Mouse (Mus musculus) stomach, embryonic 14.5 days (tissue): ENCODE results near the gene U2af2. TPM values are rescaled to one million over a fixed set of nuclear protein-coding genes. Genes with fewer than 3 reads are reported as not detected.

ENCODE experiments used
- ATAC-seq: fragments of 200-750 bp; cut with Nextera tagmentation; 2 replicates; pipeline ENCODE4 v1.8.0; 2017; ENCODE audit warnings: low read depth, moderate TSS enrichment; ENCODE audit not compliant: insufficient number of reproducible peaks, insufficient read depth, low FRiP score
- H3K27ac ChIP-seq: fragments of 300-500 bp; sonication (generic); 2 replicates; pipeline ENCODE4 v1.5.1; 2014; ENCODE audit warnings: mild to moderate bottlenecking, low read length, moderate library complexity, mixed read lengths
- H3K27me3 ChIP-seq: fragments of 300-500 bp; sonication (generic); 2 replicates; pipeline ENCODE4 v1.6.1; 2014; ENCODE audit warnings: low read length, control low read depth, mixed read lengths; ENCODE audit not compliant: control insufficient read depth, insufficient read depth
- H3K36me3 ChIP-seq: fragments of 300-500 bp; sonication (generic); 2 replicates; pipeline ENCODE4 v1.6.1; 2014; ENCODE audit warnings: mild to moderate bottlenecking, control low read depth, low read length, moderate library complexity, mixed read lengths; ENCODE audit not compliant: control insufficient read depth, insufficient read depth
- H3K4me1 ChIP-seq: fragments of 300-500 bp; sonication (generic); 2 replicates; pipeline ENCODE4 v1.6.1; 2014; ENCODE audit warnings: low read length, control low read depth, mixed read lengths; ENCODE audit not compliant: control insufficient read depth, insufficient read depth
- H3K4me2 ChIP-seq: fragments of 300-500 bp; sonication (generic); replicated peaks from 2 replicates; pipeline ENCODE4 v1.6.1; 2014; ENCODE audit warnings: low read depth, low read length, control low read depth
- H3K4me3 ChIP-seq: fragments of 300-500 bp; sonication (generic); 2 replicates; pipeline ENCODE4 v1.5.1; 2014; ENCODE audit warnings: low read depth, low read length, control low read depth
- H3K9ac ChIP-seq: fragments of 300-500 bp; sonication (generic); replicated peaks from 2 replicates; pipeline ENCODE4 v1.6.1; 2014; ENCODE audit warnings: low read depth, mild to moderate bottlenecking, control low read depth, low read length, moderate library complexity, mixed read lengths
- H3K9me3 ChIP-seq: fragments of 300-500 bp; sonication (generic); 2 replicates; pipeline ENCODE4 v1.6.1; 2016; ENCODE audit warnings: low read depth, low read length, control low read depth; ENCODE audit not compliant: control insufficient read depth
- WGBS: fragments of 180-500 bp; shearing (Covaris S2); extraction: QIAGEN DNeasy Blood & Tissue Kit; methylation state at CpG from one replicate; pipeline ENCODE4 v1.1.7; 2014; 5-methylcytosine and 5-hydroxymethylcytosine counted together
- polyA plus RNA-seq: library from polyadenylated mRNA; unstranded; fragments of >200 nt; fragmentation: Nextera tagmentation; extraction: Ambion mirVana; gene quantifications from 2 replicates; pipeline ENCODE4 v1.2.1, GENCODE M21; 2014

Gene U2af2
- polyA plus RNA-seq, 1 experiment from 2014 or later, result 106 TPM

GRCm38 (mm10) chr7:5083325-5084105, 21.6 kb downstream of the U2af2 start:
- no peak overlapping the region for H3K4me2 ChIP-seq
- WGBS, result 90% methylated on average over 18 of the region's 18 CpGs
- peaks cover 29% of the 10 kb centered on the region for H3K36me3 ChIP-seq
- ATAC-seq, result no peak
- no peak overlapping the region for H3K27ac ChIP-seq
- H3K4me1 ChIP-seq, result peaks cover 7% of the 10 kb centered on the region; the same call in 1 of the 2 replicates
- no peaks in the 10 kb centered on the region for H3K9me3 ChIP-seq
- H3K9ac ChIP-seq, result no peak overlapping the region
- H3K4me3 ChIP-seq, result no peak overlapping the region
- no peaks in the 10 kb centered on the region for H3K27me3 ChIP-seq

GRCm38 (mm10) chr7:5085512-5085911, 23.6 kb downstream of the U2af2 start:
- 87% methylated on average over 1 of the region's 1 CpGs for WGBS
- H3K27me3 ChIP-seq, result no peaks in the 10 kb centered on the region
- H3K4me1 ChIP-seq, result peaks cover 7% of the 10 kb centered on the region; the same call in 1 of the 2 replicates
- H3K27ac ChIP-seq, result no peak overlapping the region
- ATAC-seq, result no peak
- H3K4me2 ChIP-seq, result no peak overlapping the region
- no peak overlapping the region for H3K9ac ChIP-seq
- peaks cover 30% of the 10 kb centered on the region for H3K36me3 ChIP-seq
- H3K4me3 ChIP-seq, result no peak overlapping the region
- no peaks in the 10 kb centered on the region for H3K9me3 ChIP-seq

GRCm38 (mm10) chr7:5086921-5087440, 25.0 kb downstream of the U2af2 start:
- Histone ChIP-seq H3K27ac (no peak overlapping the region), H3K36me3 (peaks cover 30% of the 10 kb centered on the region), H3K9ac (no peak overlapping the region), H3K9me3 (no peaks in the 10 kb centered on the region), H3K4me2 (no peak overlapping the region), H3K4me3 (no peak overlapping the region), H3K27me3 (no peaks in the 10 kb centered on the region), H3K4me1 (no peaks in the 10 kb centered on the region)
- 75% methylated on average over 5 of the region's 5 CpGs for WGBS
- ATAC-seq, result no peak

GRCm38 (mm10) chr7:5087886-5088285, 25.9 kb downstream of the U2af2 start:
- Histone ChIP-seq H3K36me3 (peaks cover 33% of the 10 kb centered on the region), H3K4me1 (no peaks in the 10 kb centered on the region), H3K4me3 (no peak overlapping the region), H3K27me3 (no peaks in the 10 kb centered on the region), H3K9me3 (no peaks in the 10 kb centered on the region), H3K9ac (no peak overlapping the region), H3K27ac (no peak overlapping the region), H3K4me2 (no peak overlapping the region)
- no peak for ATAC-seq
- 78% methylated on average over 4 of the region's 4 CpGs for WGBS

DNA sequence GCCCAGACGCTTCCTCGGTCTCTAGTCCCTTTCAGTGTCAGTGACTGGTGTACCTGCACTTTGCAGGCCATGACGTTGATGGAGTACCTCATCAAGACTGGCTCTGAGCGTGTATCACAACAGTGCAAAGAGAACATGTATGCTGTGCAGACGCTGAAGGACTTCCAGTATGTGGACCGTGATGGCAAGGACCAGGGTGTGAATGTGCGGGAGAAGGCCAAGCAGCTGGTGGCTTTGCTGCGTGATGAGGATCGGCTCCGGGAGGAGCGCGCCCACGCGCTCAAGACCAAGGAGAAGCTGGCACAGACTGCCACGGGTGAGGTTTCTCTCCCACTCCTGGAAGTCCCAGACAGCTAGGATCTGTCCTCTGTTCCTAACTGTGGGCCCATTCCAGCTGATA, 27.9 kb downstream of the U2af2 start:
- no peak for ATAC-seq
- Histone ChIP-seq H3K9ac (no peak overlapping the region), H3K27me3 (no peaks in the 10 kb centered on the region), H3K4me3 (no peak overlapping the region), H3K27ac (no peak overlapping the region), H3K9me3 (no peaks in the 10 kb centered on the region), H3K36me3 (peaks cover 41% of the 10 kb centered on the region), H3K4me2 (no peak overlapping the region), H3K4me1 (no peaks in the 10 kb centered on the region)
- WGBS, result 91% methylated on average over 15 of the region's 15 CpGs

- no peak overlapping the region for H3K9ac ChIP-seq
- H3K9me3 ChIP-seq, result no peaks in the 10 kb centered on the region
- H3K4me1 ChIP-seq, result no peaks in the 10 kb centered on the region
- 93% methylated on average over 15 of the region's 15 CpGs for WGBS
- H3K4me2 ChIP-seq, result no peak overlapping the region
- peaks cover 43% of the 10 kb centered on the region for H3K36me3 ChIP-seq
- ATAC-seq, result no peak
- no peak overlapping the region for H3K4me3 ChIP-seq
- H3K27ac ChIP-seq, result no peak overlapping the region
- H3K27me3 ChIP-seq, result no peaks in the 10 kb centered on the region
These were observed 29.2 kb downstream of the U2af2 start for GRCm38 (mm10) chr7:5091008-5091728.

DNA sequence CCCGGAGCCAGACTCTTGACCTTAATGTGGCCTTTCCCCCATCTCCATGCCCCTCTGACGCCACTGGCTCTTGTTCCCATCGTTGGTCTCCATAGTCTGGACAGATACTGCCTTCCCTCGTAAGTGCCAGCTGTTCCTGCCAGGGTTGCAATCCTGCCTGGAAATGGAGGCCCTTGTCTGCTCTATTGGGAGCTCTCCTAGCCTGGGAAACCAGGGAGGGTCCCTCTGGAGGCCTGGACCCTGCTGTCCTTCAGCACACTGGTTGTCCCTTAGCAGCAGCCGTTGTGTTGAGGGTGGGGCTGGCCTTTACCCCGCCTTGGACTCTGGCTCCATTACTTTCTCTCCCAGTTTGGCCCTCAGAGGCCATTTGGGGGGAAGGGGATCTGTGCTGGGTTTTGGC, 30.4 kb downstream of the U2af2 start:
- H3K9ac ChIP-seq, result no peak overlapping the region
- no peaks in the 10 kb centered on the region for H3K27me3 ChIP-seq
- H3K36me3 ChIP-seq, result peaks cover 46% of the 10 kb centered on the region
- no peak overlapping the region for H3K27ac ChIP-seq
- H3K9me3 ChIP-seq, result no peaks in the 10 kb centered on the region
- H3K4me3 ChIP-seq, result no peak overlapping the region
- no peak for ATAC-seq
- no peak overlapping the region for H3K4me2 ChIP-seq
- no peaks in the 10 kb centered on the region for H3K4me1 ChIP-seq
- WGBS, result 80% methylated on average over 6 of the region's 6 CpGs

- no peaks in the 10 kb centered on the region for H3K27me3 ChIP-seq
- no peaks in the 10 kb centered on the region for H3K4me1 ChIP-seq
- 82% methylated on average over 21 of the region's 21 CpGs for WGBS
- no peak overlapping the region for H3K27ac ChIP-seq
- H3K9ac ChIP-seq, result no peak overlapping the region
- no peak overlapping the region for H3K4me3 ChIP-seq
- H3K9me3 ChIP-seq, result no peaks in the 10 kb centered on the region
- no peak overlapping the region for H3K4me2 ChIP-seq
- H3K36me3 ChIP-seq, result peaks cover 52% of the 10 kb centered on the region
- ATAC-seq, result no peak
These were observed 31.0 kb downstream of the U2af2 start for GRCm38 (mm10) chr7:5092831-5093510.
